In the genomic region with DNA sequence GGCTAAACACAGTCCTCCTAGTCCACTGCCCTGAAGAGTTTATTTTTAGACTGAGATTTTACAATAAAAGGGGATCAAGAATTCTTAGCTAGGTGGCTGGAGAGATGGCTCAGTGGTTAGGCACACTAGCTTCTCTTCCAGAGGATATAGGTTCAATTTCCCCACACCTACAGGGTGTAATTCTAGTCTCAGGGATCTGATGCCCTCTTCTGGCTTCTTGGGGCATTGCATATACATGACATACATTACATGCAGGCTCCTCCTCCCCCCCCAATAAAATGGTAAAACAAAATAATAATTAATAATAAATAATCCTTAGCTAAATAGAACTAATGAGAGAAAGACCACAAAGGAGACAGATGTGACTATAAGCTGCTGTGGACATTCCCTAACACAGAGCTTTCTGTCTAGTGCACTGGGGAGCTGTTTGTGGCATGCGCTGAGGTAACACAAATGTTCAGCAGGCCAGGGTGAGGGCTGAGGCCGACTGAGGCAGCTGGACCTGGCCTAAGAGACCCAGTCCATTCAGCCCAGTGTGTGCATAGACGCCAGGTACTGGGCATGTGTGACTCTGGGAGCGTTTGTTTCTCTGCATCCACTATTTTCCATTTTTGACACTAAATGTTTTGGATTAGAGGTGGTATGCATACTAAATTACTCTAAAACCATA, we compare ENCODE assay signal across 8 mouse cellular contexts. TPM values are rescaled to one million over a fixed set of nuclear protein-coding genes. Genes with fewer than 3 reads are reported as not detected.
A peak's percentile ranks its signal among the peaks of the same experiment; 100 is the strongest.
DNase-seq lines count a peak whose midpoint lies in the region; ATAC-seq and TF ChIP-seq lines count a peak whose summit lies in the region.

No protein-coding gene starts in this region.

- H3K4me2 ChIP-seq in midbrain, embryonic 12.5 days (replicated peaks), result no peak overlapping the region

- H3K27ac ChIP-seq in gastrocnemius, adult 2 months, result no peak overlapping the region
- no peak overlapping the region for H3K27ac ChIP-seq in midbrain, embryonic 12.5 days (replicated peaks)
- no peak overlapping the region for H3K27ac ChIP-seq in thymus, adult 2 months (ENCODE audit: control insufficient read depth, insufficient read depth, low read length)

- peak; percentile 73 for TF ChIP-seq CTCF in gastrocnemius, adult 2 months (IDR thresholded peaks at IDR 0.05)
- no peak for TF ChIP-seq CTCF in thymus, adult 2 months (IDR thresholded peaks at IDR 0.05; ENCODE audit: borderline replicate concordance, control insufficient read depth, extremely low read depth, insufficient read depth, low read length, poor library complexity)

- no peak overlapping the region for H3K4me3 ChIP-seq in gastrocnemius, adult 2 months
- no peak overlapping the region for H3K4me3 ChIP-seq in midbrain, embryonic 12.5 days
- H3K4me3 ChIP-seq in thymus, adult 2 months (ENCODE audit: control insufficient read depth, insufficient read depth, low read length), result no peak overlapping the region

- ATAC-seq in CD4-positive, CD25-positive, alpha-beta regulatory T cell, adult 4 months, result peak; percentile 93
- 0 out of 2 replicates have a peak, but pooled peaks have one; percentile 48 for ATAC-seq in midbrain, embryonic 12.5 days (ENCODE audit: low FRiP score, low read depth)

- intact Hi-C loops in gastrocnemius, adult 2 months (cut with DNase I), result loop anchor here (5.0 kb wide), 1 partner anchor 159 kb away; a partner anchor contains a TSS
- intact Hi-C loops in gastrocnemius, postnatal 14 days (cut with DNase I; ENCODE audit: low total_unique reads), result no loop called here

- no peaks in the 10 kb centered on the region for H3K27me3 ChIP-seq in midbrain, embryonic 12.5 days
- no peaks in the 10 kb centered on the region for H3K27me3 ChIP-seq in thymus, adult 2 months (ENCODE audit: control insufficient read depth, insufficient read depth, low read length)

- WGBS in midbrain, embryonic 12.5 days, result 81% methylated on average over 4 of the region's 4 CpGs
- WGBS in thymus, adult 2 months, result 84% methylated on average over 4 of the region's 4 CpGs

- H3K36me3 ChIP-seq in midbrain, embryonic 12.5 days, result peaks cover 24% of the 10 kb centered on the region
- no peaks in the 10 kb centered on the region for H3K36me3 ChIP-seq in thymus, adult 2 months (ENCODE audit: control insufficient read depth, insufficient read depth, low read length)

- H3K9ac ChIP-seq in midbrain, embryonic 12.5 days (replicated peaks), result no peak overlapping the region

- no peaks in the 10 kb centered on the region for H3K9me3 ChIP-seq in midbrain, embryonic 12.5 days

- no peak for TF ChIP-seq POLR2A in thymus, adult 2 months (IDR thresholded peaks at IDR 0.05; ENCODE audit: control insufficient read depth, extremely low read depth, insufficient read depth, low read length, poor library complexity)

- no peaks in the 10 kb centered on the region for H3K4me1 ChIP-seq in midbrain, embryonic 12.5 days
- H3K4me1 ChIP-seq in thymus, adult 2 months (replicated peaks; ENCODE audit: control insufficient read depth, insufficient read depth, low read length), result no peaks in the 10 kb centered on the region

- no peak for DNase-seq in gastrocnemius, adult 2 months
- no peak for DNase-seq in gastrocnemius, postnatal 14 days
- peak; percentile 48 to 56 for DNase-seq in cerebellum, adult 18-20 months
- peak; percentile 24 to 46 for DNase-seq in frontal cortex, postnatal 36 days (ENCODE audit: low spot score in 2 of 2)
- DNase-seq in layer of hippocampus, postnatal 10 days (ENCODE audit: low spot score in 2 of 2), result peak; percentile 16 to 56
- DNase-seq in thymus, adult 2 months, result peak; percentile 64

RNA-seq across cellular contexts. Expression of a gene that starts 38.7 kb away (rescaled TPM):
- 1 to 10 TPM; 5.1 to 8.0 TPM for total RNA-seq in gastrocnemius, adult 2 months (2021)
- 1 to 10 TPM; 8.2 to 8.9 TPM for total RNA-seq in gastrocnemius, postnatal 14 days (2021)
- polyA plus RNA-seq in CD4-positive, CD25-positive, alpha-beta regulatory T cell, adult 4 months (2017; shearing (Covaris generic)), result 1 to 10 TPM; 5.8 to 7.1 TPM
- total RNA-seq in layer of hippocampus, postnatal 10 days (2021), result 10 to 100 TPM; 15.2 to 16.9 TPM
- polyA plus RNA-seq in midbrain, embryonic 12.5 days (2016; fragmentation: Nextera tagmentation; extraction: Ambion mirVana), result 8.5 and 8.7 TPM in 2 replicates
- 6.8 and 11.1 TPM in 2 replicates for polyA plus RNA-seq in thymus, adult 2 months (2012; rRNA removed)

RNA-seq across cellular contexts. Expression of a gene that starts 56.6 kb away (rescaled TPM):
- 1,000 to 10,000 TPM in 1 of 2 experiments, 100 to 1,000 TPM in 1; 657 to 1,000 TPM for total RNA-seq in gastrocnemius, adult 2 months (2021)
- 100 to 1,000 TPM; 546 to 661 TPM for total RNA-seq in gastrocnemius, postnatal 14 days (2021)
- 1 to 10 TPM; 2.5 to 3.5 TPM for polyA plus RNA-seq in CD4-positive, CD25-positive, alpha-beta regulatory T cell, adult 4 months (2017; shearing (Covaris generic))
- total RNA-seq in layer of hippocampus, postnatal 10 days (2021), result 10 to 100 TPM; 28.6 to 31.0 TPM
- 16.1 and 17.0 TPM in 2 replicates for polyA plus RNA-seq in midbrain, embryonic 12.5 days (2016; fragmentation: Nextera tagmentation; extraction: Ambion mirVana)
- 8.0 and 8.9 TPM in 2 replicates for polyA plus RNA-seq in thymus, adult 2 months (2012; rRNA removed)

Comparison
In these comparisons a context has a peak if more than half of its experiments do, and no peak if none do; other contexts are left out.
1. DNase-seq: peak in cerebellum, adult 18-20 months (2 of 2), frontal cortex, postnatal 36 days (2 of 2), layer of hippocampus, postnatal 10 days (2 of 2) and thymus, adult 2 months (single experiment); none in gastrocnemius, adult 2 months (single experiment) and gastrocnemius, postnatal 14 days (single experiment).
2. RNA of a gene that starts 56.6 kb away (total RNA-seq): 657 to 1,000 TPM in gastrocnemius, adult 2 months and 546 to 661 TPM in gastrocnemius, postnatal 14 days; 28.6 to 31.0 TPM in layer of hippocampus, postnatal 10 days; every median in the first group is over 10 times any median in the second.